Mouse (Mus musculus) fat pad, adult 2 months (tissue): ENCODE measurements around the gene Pde8b.
"Not testable (repeated sequence)": the region's sequence is repeated elsewhere in the genome, so short reads cannot be mapped to it uniquely, and the experiment has no call there.

Source experiments
- DNase-seq: peaks from one replicate; pipeline ENCODE4 v3.0.0-alpha.2; 2011; ENCODE audit warnings: low read depth, low spot score; ENCODE audit errors: extremely low read depth

Pde8b gene

DNA sequence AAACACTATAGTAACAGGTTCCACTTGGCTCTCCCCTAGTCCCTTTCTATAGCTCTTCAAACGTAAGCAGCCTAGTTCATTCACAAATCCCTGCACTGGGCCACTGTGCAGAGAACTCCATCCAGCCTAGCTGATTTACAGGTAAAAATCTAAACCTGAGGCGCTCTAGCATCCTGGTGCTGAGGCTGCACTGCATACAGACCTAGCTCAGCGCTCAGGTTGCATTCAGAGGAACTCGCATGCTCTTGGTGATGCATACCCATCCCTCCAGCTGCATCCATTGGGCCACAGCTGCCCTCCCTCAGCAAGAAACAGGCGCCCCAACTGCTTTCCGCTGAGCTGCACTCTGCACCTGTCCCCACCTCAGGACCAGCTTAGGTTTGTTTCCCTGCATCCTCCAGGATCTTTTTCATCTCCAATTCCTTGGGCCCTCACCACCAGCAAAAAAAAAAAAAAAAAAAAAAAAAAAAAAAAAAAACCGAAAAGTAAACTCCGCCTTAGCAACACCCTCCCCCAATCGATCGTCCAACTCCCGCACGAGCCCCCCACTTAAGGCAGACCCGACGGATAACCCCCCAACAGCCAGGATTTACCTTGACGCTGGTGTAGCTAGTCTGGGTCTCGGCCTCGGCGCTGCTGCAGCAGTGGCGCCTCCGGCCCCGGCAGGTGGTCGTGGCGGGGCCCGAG is 28.1 kb downstream of the Pde8b start:
- DNase-seq, result no peak

GRCm38 (mm10) chr13:95215661-95216170 is 34.4 kb downstream of the Pde8b start:
- not testable (repeated sequence) for DNase-seq

GRCm38 (mm10) chr13:95212320-95212719 is 37.8 kb downstream of the Pde8b start:
- DNase-seq, result no peak

- not testable (repeated sequence) for DNase-seq
Measured at GRCm38 (mm10) chr13:95207301-95207700, 42.8 kb downstream of the Pde8b start.

- DNase-seq, result no peak
Measured at GRCm38 (mm10) chr13:95202151-95202758, 47.9 kb downstream of the Pde8b start.

GRCm38 (mm10) chr13:95200817-95201216 is 49.3 kb downstream of the Pde8b start:
- no peak for DNase-seq

DNA sequence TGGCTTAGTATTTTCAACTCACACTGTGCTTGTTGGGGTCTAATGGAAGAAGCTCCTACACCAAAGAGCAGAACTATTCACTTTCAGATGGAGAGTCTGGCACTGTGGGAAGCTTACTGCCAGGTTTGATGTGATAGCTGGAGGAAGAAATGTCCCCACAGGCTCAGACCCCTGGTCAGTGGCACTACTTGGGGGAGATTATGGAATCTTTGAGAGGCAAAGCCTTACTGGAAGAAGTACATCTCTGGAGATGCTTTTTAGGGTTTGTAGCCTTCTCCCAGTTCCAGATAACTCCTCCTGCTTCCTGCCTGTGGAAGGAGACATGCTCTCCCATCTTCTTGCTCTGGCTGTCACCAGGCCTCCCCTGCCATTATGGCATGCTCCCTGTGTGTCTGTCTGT is 50.1 kb downstream of the Pde8b start:
- no peak for DNase-seq

DNA sequence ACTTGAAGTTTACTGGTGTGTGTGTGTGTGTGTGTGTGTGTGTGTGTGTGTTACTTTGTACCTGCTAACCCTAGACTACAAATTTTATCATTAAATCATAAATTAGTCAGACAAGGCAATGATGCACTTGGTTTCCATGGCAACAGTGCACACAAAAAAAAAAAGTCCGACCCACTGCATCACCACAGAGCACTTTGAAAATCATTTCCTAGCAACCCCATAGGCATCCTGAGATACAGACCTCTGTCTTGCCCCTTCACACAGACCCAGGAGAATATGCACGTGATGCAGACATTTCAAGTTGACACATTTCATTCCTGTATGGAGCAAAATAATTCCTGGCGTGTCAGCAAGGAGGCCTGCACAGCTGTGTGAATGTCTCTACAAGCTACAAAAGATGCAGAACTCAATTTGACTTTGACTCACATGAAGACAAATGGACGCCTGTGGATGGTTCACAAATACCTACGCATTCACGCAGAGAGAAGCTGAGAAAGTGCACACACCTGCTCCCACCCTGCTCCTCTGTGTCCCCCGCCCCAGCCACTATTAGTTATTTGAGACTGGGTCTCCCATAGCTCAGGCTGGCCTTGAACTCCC is 53.9 kb downstream of the Pde8b start:
- no peak for DNase-seq

DNA sequence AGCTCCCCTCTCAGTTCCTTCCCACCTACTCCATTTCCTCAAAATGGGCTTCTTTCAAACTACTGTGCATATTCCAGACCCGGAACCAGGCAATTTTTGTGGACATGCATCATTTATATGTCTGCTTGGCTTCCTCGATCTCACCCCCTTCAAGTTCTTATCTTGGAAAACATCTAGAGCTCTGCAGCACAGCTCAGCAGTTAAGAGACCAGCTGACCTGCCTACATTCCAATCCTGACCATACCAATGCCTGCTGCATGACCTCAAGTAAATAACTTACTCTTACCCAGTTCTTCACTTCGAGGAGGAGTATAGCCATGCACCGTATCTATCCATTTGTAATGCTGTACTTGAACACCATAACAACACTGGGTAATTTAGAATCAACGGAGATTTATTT is 58.2 kb downstream of the Pde8b start:
- DNase-seq, result no peak

DNA sequence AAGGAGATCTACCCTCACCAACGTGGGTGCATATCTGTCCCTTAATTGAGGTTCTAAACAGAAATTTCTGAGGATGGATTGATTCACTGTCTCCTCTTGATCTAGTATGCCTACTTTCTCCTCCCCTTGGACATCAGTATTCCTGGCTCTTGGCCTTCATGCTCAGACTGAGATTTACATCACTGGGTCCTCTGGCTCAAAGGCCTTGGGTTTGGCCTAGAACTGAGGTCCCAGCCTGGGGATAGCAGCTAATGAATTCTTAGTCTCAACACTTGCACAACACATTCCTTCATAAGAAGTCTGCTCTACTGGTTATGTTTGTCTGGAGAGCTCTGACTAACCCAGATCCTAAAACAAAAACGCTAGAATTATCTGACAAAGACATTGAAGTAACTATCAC is 61.0 kb downstream of the Pde8b start:
- DNase-seq, result no peak

DNA sequence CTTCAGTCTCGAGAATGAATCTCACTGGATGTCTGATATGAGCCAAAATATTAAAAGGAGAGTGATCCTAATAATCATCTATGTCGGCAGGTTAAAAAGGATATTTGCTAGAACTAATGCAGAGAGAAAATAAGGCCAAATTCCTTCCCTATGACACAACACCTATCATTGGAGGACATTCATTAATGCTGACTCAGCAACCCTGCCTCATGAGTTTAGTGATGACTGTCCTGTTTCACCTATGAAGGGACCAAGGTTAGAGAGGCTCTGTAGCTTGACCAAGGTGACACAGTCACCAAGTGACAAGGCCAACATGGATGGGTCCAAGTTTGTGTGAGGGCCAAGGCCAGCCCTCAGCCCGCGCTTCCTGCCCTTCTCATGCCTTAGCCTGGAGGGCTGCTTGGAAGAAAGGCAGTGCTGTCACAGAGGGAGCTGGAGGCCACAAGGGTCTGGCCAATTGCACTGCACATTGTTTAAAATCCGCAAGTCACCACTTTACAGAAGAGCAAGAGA is 62.9 kb downstream of the Pde8b start:
- no peak for DNase-seq

GRCm38 (mm10) chr13:95186741-95187035 is 63.4 kb downstream of the Pde8b start:
- no peak for DNase-seq

GRCm38 (mm10) chr13:95185891-95186740 is 64.0 kb downstream of the Pde8b start:
- DNase-seq, result no peak

DNA sequence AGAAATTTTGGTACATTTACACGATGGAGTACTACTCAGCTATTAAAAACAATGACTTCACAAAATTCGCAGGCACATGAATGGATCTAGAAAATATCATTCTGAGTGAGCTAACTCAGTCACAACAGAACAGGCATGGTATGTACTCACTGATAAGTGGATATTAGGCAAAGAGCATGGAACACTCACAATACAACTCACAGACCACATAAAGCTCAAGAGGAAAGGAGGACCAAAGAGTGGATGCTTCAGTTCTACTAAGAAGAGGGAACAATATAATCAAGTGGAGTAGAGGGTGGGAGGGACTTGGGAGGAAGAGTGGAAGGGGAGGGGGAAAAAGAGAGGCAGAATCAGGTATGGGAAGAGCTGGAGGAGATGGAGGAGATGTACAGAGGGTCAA is 66.5 kb downstream of the Pde8b start:
- no peak for DNase-seq

- DNase-seq, result no peak
Measured at GRCm38 (mm10) chr13:95180208-95180607, 69.9 kb downstream of the Pde8b start.

- DNase-seq, result no peak
Measured at GRCm38 (mm10) chr13:95177326-95177725, 72.8 kb downstream of the Pde8b start.

DNA sequence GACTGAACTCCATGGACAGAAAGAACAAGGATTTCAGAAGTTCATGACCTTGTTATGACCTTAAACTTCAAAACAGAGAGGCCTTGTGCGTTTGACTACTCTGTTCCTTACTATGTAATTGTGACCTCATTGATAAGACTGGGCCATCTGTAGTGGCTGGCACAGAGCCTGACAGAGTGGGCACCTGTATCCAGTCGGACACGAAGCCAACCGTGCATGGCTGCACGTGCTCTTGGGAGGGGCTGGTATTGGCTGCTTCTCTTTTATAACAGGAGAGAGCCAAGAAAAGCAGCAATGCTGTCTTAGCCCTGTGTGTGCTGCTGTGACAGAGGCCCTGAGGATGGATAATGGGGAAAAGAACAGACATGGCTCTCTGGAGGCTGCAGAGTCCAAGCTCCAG is 73.7 kb downstream of the Pde8b start:
- no peak for DNase-seq

- no peak for DNase-seq
Measured at GRCm38 (mm10) chr13:95174253-95174652, 75.9 kb downstream of the Pde8b start.

- no peak for DNase-seq
Measured at GRCm38 (mm10) chr13:95172346-95172745, 77.8 kb downstream of the Pde8b start.

DNA sequence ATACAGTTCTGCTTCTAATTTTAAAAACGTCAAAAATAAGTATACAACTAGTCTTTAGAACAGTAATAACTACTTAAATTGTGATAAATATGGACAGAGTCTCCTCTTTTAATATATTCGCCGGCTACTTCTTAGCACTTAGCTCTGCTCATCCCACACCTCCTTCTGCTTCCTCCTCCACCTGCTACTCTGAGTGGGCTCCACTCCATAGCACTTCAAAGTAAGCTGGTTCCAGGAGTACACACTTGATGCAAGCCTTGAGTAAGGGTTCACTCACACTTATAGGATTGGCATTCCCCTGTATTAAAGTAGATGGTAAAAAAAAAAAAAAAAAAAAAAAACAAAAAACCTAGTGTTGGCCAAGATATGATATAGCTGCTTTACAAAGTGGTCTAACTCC is 89.9 kb downstream of the Pde8b start:
- DNase-seq, result no peak

- DNase-seq, result no peak
Measured at GRCm38 (mm10) chr13:95158986-95159385, 91.2 kb downstream of the Pde8b start.
